Mouse (Mus musculus): ENCODE data around the gene Rnase4. TPM values are rescaled to one million over a fixed set of nuclear protein-coding genes. Genes with fewer than 3 reads are reported as not detected.

Gene Rnase4
- 10 to 100 TPM; 47.9 to 59.6 TPM for total RNA-seq (2021)
- polyA plus RNA-seq (2012; rRNA removed) = 90.9 and 123 TPM in 2 replicates
- long read RNA-seq, transcript Rnase4-201 (2 exons, 1,518 nt) = major isoform, 10 of 13 reads
- long read RNA-seq, partial matches to known transcripts = 2 of 13 reads
- long read RNA-seq, other reads (novel, unspliced or antisense) = 1 of 13 reads

- Histone ChIP-seq H3K27ac (peak within 1 kb of the TSS; percentile 96), H3K4me1 (ENCODE audit: control insufficient read depth, insufficient read depth, low read length) (peaks cover 3% of the 10 kb centered on the region; the same call in 1 of the 2 replicates), H3K79me2 (replicated peaks; ENCODE audit: control insufficient read depth, insufficient read depth, low read length) (no peaks in the 10 kb centered on the region), H3K36me3 (ENCODE audit: control insufficient read depth, insufficient read depth, low read length) (no peaks in the 10 kb centered on the region; the same call in 1 of the 2 replicates), H3K27me3 (ENCODE audit: control insufficient read depth, insufficient read depth, low read length) (no peaks in the 10 kb centered on the region), H3K9ac (ENCODE audit: low read depth, low read length) (peak within 1 kb of the TSS; percentile 71), H3K4me3 (peak within 1 kb of the TSS; percentile 76)
- DNase-seq = peak; percentile 79 to 84
- WGBS = 9% methylated on average over 33 of the region's 33 CpGs
- no peak for TF ChIP-seq CTCF (IDR thresholded peaks at IDR 0.05)
- TF ChIP-seq POLR2A (IDR thresholded peaks at IDR 0.05; ENCODE audit: insufficient read depth, low read depth, low read length) = peak; percentile 67
- no peak for TF ChIP-seq EP300 (IDR thresholded peaks at IDR 0.05; ENCODE audit: insufficient read depth, low read depth, low read length)
- intact Hi-C loops (cut with DNase I) = loop anchor here (1.0 kb wide), 1 partner anchor 284 kb away; the partner anchor contains the start of genes Ccnb1ip1 and Parp2
Measured at GRCm38 (mm10) chr14:51090921-51091900, at the start of gene Rnase4, which contains the start of gene Ang. Gene Rnase4 (plus strand): TSS chr14:51091077. Gene Ang (plus strand): TSS chr14:51091150.

- H3K79me2 ChIP-seq (replicated peaks; ENCODE audit: control insufficient read depth, insufficient read depth, low read length) = no peaks in the 10 kb centered on the region
- H3K4me1 ChIP-seq (ENCODE audit: control insufficient read depth, insufficient read depth, low read length) = no peaks in the 10 kb centered on the region; the same call in 1 of the 2 replicates
- H3K36me3 ChIP-seq (ENCODE audit: control insufficient read depth, insufficient read depth, low read length) = no peaks in the 10 kb centered on the region
- H3K27me3 ChIP-seq (ENCODE audit: control insufficient read depth, insufficient read depth, low read length) = no peaks in the 10 kb centered on the region
- no peak within 1 kb of the TSS for H3K27ac ChIP-seq
- intact Hi-C loops (cut with DNase I) = no loop called here
- DNase-seq = no peak
- no peak for TF ChIP-seq POLR2A (IDR thresholded peaks at IDR 0.05; ENCODE audit: insufficient read depth, low read depth, low read length)
- H3K9ac ChIP-seq (ENCODE audit: low read depth, low read length) = no peak within 1 kb of the TSS
- no peak within 1 kb of the TSS for H3K4me3 ChIP-seq
- 90% methylated on average over 6 of the region's 6 CpGs for WGBS
Measured at GRCm38 (mm10) chr14:51041769-51042168, 49.1 kb upstream of the Rnase4 start, which contains the start of gene Rnase9. Gene Rnase9 (minus strand): TSS chr14:51041869.

- Histone ChIP-seq H3K27ac (no peak overlapping the region), H3K4me3 (no peak overlapping the region), H3K79me2 (replicated peaks; ENCODE audit: control insufficient read depth, insufficient read depth, low read length) (no peaks in the 10 kb centered on the region), H3K9ac (ENCODE audit: low read depth, low read length) (no peak overlapping the region), H3K36me3 (ENCODE audit: control insufficient read depth, insufficient read depth, low read length) (no peaks in the 10 kb centered on the region), H3K4me1 (ENCODE audit: control insufficient read depth, insufficient read depth, low read length) (no peaks in the 10 kb centered on the region), H3K27me3 (ENCODE audit: control insufficient read depth, insufficient read depth, low read length) (no peaks in the 10 kb centered on the region)
- 21% methylated on average over 5 of the region's 5 CpGs for WGBS
- no peak for DNase-seq
- intact Hi-C loops (cut with DNase I) = no loop called here
- TF ChIP-seq EP300 (IDR thresholded peaks at IDR 0.05; ENCODE audit: insufficient read depth, low read depth, low read length) = no peak
- no peak for TF ChIP-seq POLR2A (IDR thresholded peaks at IDR 0.05; ENCODE audit: insufficient read depth, low read depth, low read length)
- TF ChIP-seq CTCF (IDR thresholded peaks at IDR 0.05) = no peak
Measured at GRCm38 (mm10) chr14:51047846-51048245, 43.0 kb upstream of the Rnase4 start.

- DNase-seq = no peak
- intact Hi-C loops (cut with DNase I) = no loop called here
- Histone ChIP-seq H3K9ac (ENCODE audit: low read depth, low read length) (no peak within 1 kb of the TSS), H3K4me1 (ENCODE audit: control insufficient read depth, insufficient read depth, low read length) (no peaks in the 10 kb centered on the region), H3K4me3 (no peak within 1 kb of the TSS), H3K36me3 (ENCODE audit: control insufficient read depth, insufficient read depth, low read length) (no peaks in the 10 kb centered on the region), H3K27ac (no peak within 1 kb of the TSS), H3K79me2 (replicated peaks; ENCODE audit: control insufficient read depth, insufficient read depth, low read length) (no peaks in the 10 kb centered on the region), H3K27me3 (ENCODE audit: control insufficient read depth, insufficient read depth, low read length) (no peaks in the 10 kb centered on the region)
- no peak for TF ChIP-seq CTCF (IDR thresholded peaks at IDR 0.05)
- no peak for TF ChIP-seq EP300 (IDR thresholded peaks at IDR 0.05; ENCODE audit: insufficient read depth, low read depth, low read length)
- no peak for TF ChIP-seq POLR2A (IDR thresholded peaks at IDR 0.05; ENCODE audit: insufficient read depth, low read depth, low read length)
- 84% methylated on average over 2 of the region's 2 CpGs for WGBS
Measured at GRCm38 (mm10) chr14:51050063-51050462, 40.8 kb upstream of the Rnase4 start, which contains the start of gene Rnase11. Gene Rnase11 (minus strand): TSS chr14:51050163.

GRCm38 (mm10) chr14:51051941-51052340 is 38.9 kb upstream of the Rnase4 start:
- H3K79me2 ChIP-seq (replicated peaks; ENCODE audit: control insufficient read depth, insufficient read depth, low read length) = no peaks in the 10 kb centered on the region
- no peaks in the 10 kb centered on the region for H3K27me3 ChIP-seq (ENCODE audit: control insufficient read depth, insufficient read depth, low read length)
- no peak overlapping the region for H3K9ac ChIP-seq (ENCODE audit: low read depth, low read length)
- TF ChIP-seq EP300 (IDR thresholded peaks at IDR 0.05; ENCODE audit: insufficient read depth, low read depth, low read length) = no peak
- no peak for TF ChIP-seq POLR2A (IDR thresholded peaks at IDR 0.05; ENCODE audit: insufficient read depth, low read depth, low read length)
- TF ChIP-seq CTCF (IDR thresholded peaks at IDR 0.05) = no peak
- no peak overlapping the region for H3K4me3 ChIP-seq
- H3K36me3 ChIP-seq (ENCODE audit: control insufficient read depth, insufficient read depth, low read length) = no peaks in the 10 kb centered on the region
- no peak overlapping the region for H3K27ac ChIP-seq
- intact Hi-C loops (cut with DNase I) = loop anchor here (1.0 kb wide), 1 partner anchor 23 kb away; no protein-coding TSS in a partner anchor
- 56% methylated on average over 5 of the region's 5 CpGs for WGBS
- no peak for DNase-seq
- no peaks in the 10 kb centered on the region for H3K4me1 ChIP-seq (ENCODE audit: control insufficient read depth, insufficient read depth, low read length)
